Mouse (Mus musculus): ENCODE data around the gene Ociad1. TPM values are rescaled to one million over a fixed set of nuclear protein-coding genes. Genes with fewer than 3 reads are reported as not detected.

Ociad1 gene
- polyA plus RNA-seq, 1 experiment = 16.0 TPM

DNA sequence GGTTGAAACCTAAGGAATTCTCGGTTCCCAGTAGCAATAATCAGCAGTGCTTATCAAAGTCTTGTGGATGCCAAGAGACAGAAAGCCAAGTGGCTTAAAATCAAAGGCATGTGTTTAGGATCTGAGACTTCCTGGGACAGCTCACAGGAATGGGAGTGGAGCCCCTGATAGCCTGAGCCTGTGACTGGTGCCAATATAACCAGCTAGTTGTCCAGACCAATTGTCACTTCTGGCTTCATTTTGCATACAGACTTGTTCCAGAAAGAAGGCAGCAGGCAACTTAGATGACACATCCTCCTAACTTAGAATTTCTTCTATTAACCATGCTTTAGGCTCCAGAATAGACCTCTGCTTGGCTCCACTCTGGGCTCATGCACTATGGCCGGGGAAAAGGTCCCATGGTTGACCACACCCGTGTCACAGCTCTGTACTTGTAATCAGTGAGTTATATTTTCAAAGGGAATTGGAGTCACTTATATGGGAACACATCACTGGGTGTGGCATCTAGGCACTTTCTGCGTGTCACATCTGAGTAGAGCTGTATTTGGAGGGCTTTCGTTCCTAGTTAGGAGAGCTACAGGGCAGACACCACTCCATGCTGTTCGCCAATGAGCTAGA lies 66.7 kb downstream of the Ociad1 start:
- 29% methylated on average over 6 of the region's 6 CpGs for WGBS
- TF ChIP-seq POLR2A (IDR thresholded peaks at IDR 0.05; ENCODE audit: low read depth, low read length) (no peak), CTCF (IDR thresholded peaks at IDR 0.05; ENCODE audit: extremely low read depth, insufficient read length, insufficient replicate concordance, low read depth, low read length) (no peak)
- Histone ChIP-seq H3K4me3 (ENCODE audit: low read depth, low read length) (peak overlapping the region; percentile 53), H3K4me1 (ENCODE audit: control insufficient read depth, insufficient read depth, insufficient read length, low read length) (peaks cover 22% of the 10 kb centered on the region; the same call in 1 of the 2 replicates), H3K27me3 (ENCODE audit: control insufficient read depth, insufficient read depth, low read length) (no peaks in the 10 kb centered on the region), H3K36me3 (ENCODE audit: control insufficient read depth, insufficient read depth, low read length) (no peaks in the 10 kb centered on the region), H3K27ac (ENCODE audit: insufficient read depth, low read depth, low read length) (peak overlapping the region; percentile 99)

DNA sequence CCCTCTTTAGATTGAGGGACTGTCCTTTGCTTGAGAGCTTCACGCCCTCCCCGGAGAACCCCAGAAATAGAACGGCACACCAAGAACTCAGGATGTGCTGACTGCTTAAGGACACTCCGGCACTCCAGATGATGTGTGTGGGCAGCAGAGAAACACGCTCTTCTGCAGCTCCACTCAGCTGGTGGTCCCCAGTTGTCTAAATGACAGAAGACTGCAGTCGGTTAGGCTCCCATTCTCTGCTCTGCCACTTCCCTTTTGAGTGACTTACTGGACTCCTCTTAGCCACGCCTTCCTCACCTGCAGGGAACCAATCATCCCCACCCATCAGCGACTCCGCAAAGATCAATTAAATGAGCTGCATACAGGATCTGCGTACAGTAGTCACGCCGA lies 67.2 kb downstream of the Ociad1 start:
- TF ChIP-seq POLR2A (IDR thresholded peaks at IDR 0.05; ENCODE audit: low read depth, low read length) = peak; percentile 50; the same call in 1 of the 2 replicates
- TF ChIP-seq CTCF (IDR thresholded peaks at IDR 0.05; ENCODE audit: extremely low read depth, insufficient read length, insufficient replicate concordance, low read depth, low read length) = no peak
- Histone ChIP-seq H3K4me3 (ENCODE audit: low read depth, low read length) (peak overlapping the region; percentile 53), H3K27ac (ENCODE audit: insufficient read depth, low read depth, low read length) (peak overlapping the region; percentile 99), H3K27me3 (ENCODE audit: control insufficient read depth, insufficient read depth, low read length) (no peaks in the 10 kb centered on the region), H3K4me1 (ENCODE audit: control insufficient read depth, insufficient read depth, insufficient read length, low read length) (peaks cover 21% of the 10 kb centered on the region; the same call in 1 of the 2 replicates), H3K36me3 (ENCODE audit: control insufficient read depth, insufficient read depth, low read length) (no peaks in the 10 kb centered on the region)
- WGBS = 7% methylated on average over 12 of the region's 12 CpGs

DNA sequence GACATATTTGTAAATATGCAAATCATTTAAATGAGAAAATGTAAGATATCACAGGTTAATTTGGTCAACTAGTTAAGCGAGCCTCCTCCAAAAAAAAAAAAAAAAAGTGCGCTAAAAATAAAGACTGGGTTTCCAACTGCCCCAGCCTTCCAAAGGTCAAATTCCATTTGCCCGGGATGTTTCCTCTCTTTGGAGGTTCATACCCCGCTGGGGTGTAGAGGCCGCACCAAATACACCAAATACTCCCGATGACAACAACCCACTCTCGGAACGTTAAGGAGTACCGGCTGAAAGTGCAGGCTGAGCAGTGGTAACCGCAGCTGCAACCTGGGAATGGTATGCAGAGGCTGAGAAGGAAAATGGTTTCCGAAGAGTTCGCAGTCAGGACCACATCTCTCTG lies 67.7 kb downstream of the Ociad1 start:
- H3K36me3 ChIP-seq (ENCODE audit: control insufficient read depth, insufficient read depth, low read length) = no peaks in the 10 kb centered on the region
- H3K4me3 ChIP-seq (ENCODE audit: low read depth, low read length) = peak overlapping the region; percentile 32
- H3K27me3 ChIP-seq (ENCODE audit: control insufficient read depth, insufficient read depth, low read length) = no peaks in the 10 kb centered on the region
- peaks cover 21% of the 10 kb centered on the region; the same call in 1 of the 2 replicates for H3K4me1 ChIP-seq (ENCODE audit: control insufficient read depth, insufficient read depth, insufficient read length, low read length)
- TF ChIP-seq CTCF (IDR thresholded peaks at IDR 0.05; ENCODE audit: extremely low read depth, insufficient read length, insufficient replicate concordance, low read depth, low read length) = no peak
- no peak for TF ChIP-seq POLR2A (IDR thresholded peaks at IDR 0.05; ENCODE audit: low read depth, low read length)
- 17% methylated on average over 12 of the region's 12 CpGs for WGBS
- H3K27ac ChIP-seq (ENCODE audit: insufficient read depth, low read depth, low read length) = peak overlapping the region; percentile 82

DNA sequence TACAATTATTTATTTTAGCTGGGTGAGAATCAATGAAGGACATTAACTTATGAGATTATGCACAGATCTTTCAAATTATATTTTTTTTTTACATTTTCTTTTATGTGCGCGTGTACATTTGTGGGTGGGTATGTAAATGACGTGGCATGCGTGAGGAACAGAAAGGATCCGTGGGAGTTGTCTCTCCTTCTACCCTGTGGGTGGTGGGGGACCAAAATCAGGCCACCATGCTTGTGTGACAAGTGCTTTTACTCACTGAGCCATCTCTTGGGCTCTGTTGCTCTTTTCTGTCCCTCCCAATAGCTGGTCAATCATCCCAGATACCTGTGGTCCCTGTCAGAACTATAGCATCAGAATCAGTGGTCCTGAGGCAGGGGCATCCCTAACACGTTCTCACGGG lies 69.8 kb downstream of the Ociad1 start:
- peaks cover 13% of the 10 kb centered on the region; the same call in 1 of the 2 replicates for H3K4me1 ChIP-seq (ENCODE audit: control insufficient read depth, insufficient read depth, insufficient read length, low read length)
- WGBS = 93% methylated on average over 7 of the region's 7 CpGs

DNA sequence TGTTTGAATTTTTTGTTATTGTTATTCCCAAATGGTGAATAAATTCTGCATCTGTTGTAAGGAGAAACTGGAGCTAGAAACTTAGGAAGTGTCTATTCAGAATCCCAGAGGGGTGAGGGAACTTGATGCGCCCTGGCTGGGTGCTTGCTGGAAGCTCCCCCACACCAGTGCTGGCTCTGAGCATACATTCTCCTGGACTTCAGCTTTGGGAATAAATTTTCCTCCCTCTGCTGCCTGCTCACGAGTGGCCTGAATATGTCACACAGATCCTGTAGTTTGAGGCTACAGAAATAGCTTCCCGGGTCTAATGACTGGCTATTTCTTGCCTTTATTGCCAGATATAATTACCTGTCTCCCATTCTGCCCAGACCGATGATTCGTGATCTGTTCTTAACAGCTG lies 70.2 kb downstream of the Ociad1 start:
- TF ChIP-seq CTCF (IDR thresholded peaks at IDR 0.05; ENCODE audit: extremely low read depth, insufficient read length, insufficient replicate concordance, low read depth, low read length) (no peak), POLR2A (IDR thresholded peaks at IDR 0.05; ENCODE audit: low read depth, low read length) (no peak)
- H3K36me3 ChIP-seq (ENCODE audit: control insufficient read depth, insufficient read depth, low read length) = no peaks in the 10 kb centered on the region
- H3K4me3 ChIP-seq (ENCODE audit: low read depth, low read length) = no peak overlapping the region
- WGBS = 81% methylated on average over 5 of the region's 5 CpGs
- no peak overlapping the region for H3K27ac ChIP-seq (ENCODE audit: insufficient read depth, low read depth, low read length)
- peaks cover 13% of the 10 kb centered on the region; the same call in 1 of the 2 replicates for H3K4me1 ChIP-seq (ENCODE audit: control insufficient read depth, insufficient read depth, insufficient read length, low read length)
- no peaks in the 10 kb centered on the region for H3K27me3 ChIP-seq (ENCODE audit: control insufficient read depth, insufficient read depth, low read length)

More for the DNA sequence above, 69.8 kb downstream of the Ociad1 start:
- no peaks in the 10 kb centered on the region for H3K36me3 ChIP-seq (ENCODE audit: control insufficient read depth, insufficient read depth, low read length)
- no peaks in the 10 kb centered on the region for H3K27me3 ChIP-seq (ENCODE audit: control insufficient read depth, insufficient read depth, low read length)
- no peak for TF ChIP-seq CTCF (IDR thresholded peaks at IDR 0.05; ENCODE audit: extremely low read depth, insufficient read length, insufficient replicate concordance, low read depth, low read length)
- no peak for TF ChIP-seq POLR2A (IDR thresholded peaks at IDR 0.05; ENCODE audit: low read depth, low read length)
- H3K27ac ChIP-seq (ENCODE audit: insufficient read depth, low read depth, low read length) = no peak overlapping the region
- no peak overlapping the region for H3K4me3 ChIP-seq (ENCODE audit: low read depth, low read length)

Other genes starting within 250 kb of the Ociad1 start
- gene Fryl, start 36.2 kb upstream of the Ociad1 start, polyA plus RNA-seq (2012; rRNA removed) = 44.6 and 104 TPM in 2 replicates
- 10.6 and 12.7 TPM in 2 replicates for gene Ociad2, start 48.2 kb downstream of the Ociad1 start, polyA plus RNA-seq (2012; rRNA removed)
- 0.32 and 6.7 TPM in 2 replicates for gene Cwh43, start 113.3 kb downstream of the Ociad1 start, polyA plus RNA-seq (2012; rRNA removed)
- 1.6 and 2.8 TPM in 2 replicates for gene Dcun1d4, start 188.2 kb downstream of the Ociad1 start, polyA plus RNA-seq (2012; rRNA removed)